Mouse (Mus musculus): ENCODE results near the gene Slc2a13.

GRCm38 (mm10) chr15:91378751-91379325, 194.2 kb downstream of the Slc2a13 start:
- no peak for TF ChIP-seq CTCF (IDR thresholded peaks at IDR 0.05; ENCODE audit: insufficient read depth, low read depth, low read length)
- no peak for TF ChIP-seq POLR2A (IDR thresholded peaks at IDR 0.05; ENCODE audit: insufficient read depth, low read depth, low read length)

Data from olfactory bulb, adult 2 months (tissue).